Mouse (Mus musculus): ENCODE results near the gene Zmpste24. TPM values are rescaled to one million over a fixed set of nuclear protein-coding genes. Genes with fewer than 3 reads are reported as not detected.

Zmpste24 gene
- polyA plus RNA-seq, 1 experiment = 31.7 TPM

GRCm38 (mm10) chr4:121021911-121022310 is 76.1 kb downstream of the Zmpste24 start:
- Histone ChIP-seq H3K4me1 (ENCODE audit: control insufficient read depth, insufficient read depth, low read length) (no peaks in the 10 kb centered on the region), H3K9ac (ENCODE audit: low read depth, poor library complexity, severe bottlenecking) (no peak overlapping the region), H3K27ac (ENCODE audit: insufficient read depth, low read length) (no peak overlapping the region), H3K36me3 (ENCODE audit: control insufficient read depth, insufficient read depth, low read length, poor library complexity, severe bottlenecking) (no peaks in the 10 kb centered on the region), H3K4me3 (ENCODE audit: low read depth, low read length) (no peak overlapping the region), H3K27me3 (ENCODE audit: control insufficient read depth, insufficient read depth, low read length, poor library complexity, severe bottlenecking) (no peaks in the 10 kb centered on the region), H3K9me3 (replicated peaks; ENCODE audit: control insufficient read depth, insufficient read depth, low read length, poor library complexity, severe bottlenecking) (no peaks in the 10 kb centered on the region)
- TF ChIP-seq CTCF (IDR thresholded peaks at IDR 0.05; ENCODE audit: low read depth, low read length) (no peak), EP300 (IDR thresholded peaks at IDR 0.05; ENCODE audit: insufficient read depth, low read depth, low read length) (no peak), POLR2A (IDR thresholded peaks at IDR 0.05; ENCODE audit: insufficient read depth, low read length) (no peak)

- no peaks in the 10 kb centered on the region for H3K27me3 ChIP-seq (ENCODE audit: control insufficient read depth, insufficient read depth, low read length, poor library complexity, severe bottlenecking)
- H3K9ac ChIP-seq (ENCODE audit: low read depth, poor library complexity, severe bottlenecking) = no peak overlapping the region
- no peaks in the 10 kb centered on the region for H3K4me1 ChIP-seq (ENCODE audit: control insufficient read depth, insufficient read depth, low read length)
- TF ChIP-seq POLR2A (IDR thresholded peaks at IDR 0.05; ENCODE audit: insufficient read depth, low read length) (no peak), EP300 (IDR thresholded peaks at IDR 0.05; ENCODE audit: insufficient read depth, low read depth, low read length) (no peak), CTCF (IDR thresholded peaks at IDR 0.05; ENCODE audit: low read depth, low read length) (no peak)
- H3K27ac ChIP-seq (ENCODE audit: insufficient read depth, low read length) = no peak overlapping the region
- H3K36me3 ChIP-seq (ENCODE audit: control insufficient read depth, insufficient read depth, low read length, poor library complexity, severe bottlenecking) = no peaks in the 10 kb centered on the region
- H3K9me3 ChIP-seq (replicated peaks; ENCODE audit: control insufficient read depth, insufficient read depth, low read length, poor library complexity, severe bottlenecking) = no peaks in the 10 kb centered on the region
- H3K4me3 ChIP-seq (ENCODE audit: low read depth, low read length) = no peak overlapping the region
Measured at GRCm38 (mm10) chr4:121020040-121020790, 77.8 kb downstream of the Zmpste24 start.

GRCm38 (mm10) chr4:121018250-121018649 is 79.8 kb downstream of the Zmpste24 start:
- Histone ChIP-seq H3K36me3 (ENCODE audit: control insufficient read depth, insufficient read depth, low read length, poor library complexity, severe bottlenecking) (no peaks in the 10 kb centered on the region), H3K27me3 (ENCODE audit: control insufficient read depth, insufficient read depth, low read length, poor library complexity, severe bottlenecking) (no peaks in the 10 kb centered on the region), H3K9ac (ENCODE audit: low read depth, poor library complexity, severe bottlenecking) (no peak overlapping the region), H3K4me3 (ENCODE audit: low read depth, low read length) (no peak overlapping the region), H3K27ac (ENCODE audit: insufficient read depth, low read length) (no peak overlapping the region), H3K9me3 (replicated peaks; ENCODE audit: control insufficient read depth, insufficient read depth, low read length, poor library complexity, severe bottlenecking) (no peaks in the 10 kb centered on the region), H3K4me1 (ENCODE audit: control insufficient read depth, insufficient read depth, low read length) (no peaks in the 10 kb centered on the region)
- TF ChIP-seq POLR2A (IDR thresholded peaks at IDR 0.05; ENCODE audit: insufficient read depth, low read length) (no peak), EP300 (IDR thresholded peaks at IDR 0.05; ENCODE audit: insufficient read depth, low read depth, low read length) (no peak), CTCF (IDR thresholded peaks at IDR 0.05; ENCODE audit: low read depth, low read length) (no peak)

GRCm38 (mm10) chr4:121016928-121017657 is 80.9 kb downstream of the Zmpste24 start, which contains the start of gene Smap2:
Gene Smap2, minus strand, starts transcription at chr4:121017247.
- Histone ChIP-seq H3K36me3 (ENCODE audit: control insufficient read depth, insufficient read depth, low read length, poor library complexity, severe bottlenecking) (no peaks in the 10 kb centered on the region), H3K4me1 (ENCODE audit: control insufficient read depth, insufficient read depth, low read length) (no peaks in the 10 kb centered on the region), H3K27ac (ENCODE audit: insufficient read depth, low read length) (0 out of 2 replicates have a peak within 1 kb of the TSS, but pooled peaks have one; percentile 24), H3K9me3 (replicated peaks; ENCODE audit: control insufficient read depth, insufficient read depth, low read length, poor library complexity, severe bottlenecking) (no peaks in the 10 kb centered on the region), H3K27me3 (ENCODE audit: control insufficient read depth, insufficient read depth, low read length, poor library complexity, severe bottlenecking) (no peaks in the 10 kb centered on the region), H3K9ac (ENCODE audit: low read depth, poor library complexity, severe bottlenecking) (peak within 1 kb of the TSS; percentile 89), H3K4me3 (ENCODE audit: low read depth, low read length) (peak within 1 kb of the TSS; percentile 93)
- TF ChIP-seq EP300 (IDR thresholded peaks at IDR 0.05; ENCODE audit: insufficient read depth, low read depth, low read length) (no peak), POLR2A (IDR thresholded peaks at IDR 0.05; ENCODE audit: insufficient read depth, low read length) (peak; percentile 75), CTCF (IDR thresholded peaks at IDR 0.05; ENCODE audit: low read depth, low read length) (peak; percentile 38)

- H3K9me3 ChIP-seq (replicated peaks; ENCODE audit: control insufficient read depth, insufficient read depth, low read length, poor library complexity, severe bottlenecking) = no peaks in the 10 kb centered on the region
- H3K4me3 ChIP-seq (ENCODE audit: low read depth, low read length) = peak overlapping the region; percentile 93
- H3K36me3 ChIP-seq (ENCODE audit: control insufficient read depth, insufficient read depth, low read length, poor library complexity, severe bottlenecking) = no peaks in the 10 kb centered on the region
- TF ChIP-seq POLR2A (IDR thresholded peaks at IDR 0.05; ENCODE audit: insufficient read depth, low read length) (no peak), CTCF (IDR thresholded peaks at IDR 0.05; ENCODE audit: low read depth, low read length) (no peak), EP300 (IDR thresholded peaks at IDR 0.05; ENCODE audit: insufficient read depth, low read depth, low read length) (no peak)
- H3K27me3 ChIP-seq (ENCODE audit: control insufficient read depth, insufficient read depth, low read length, poor library complexity, severe bottlenecking) = no peaks in the 10 kb centered on the region
- H3K27ac ChIP-seq (ENCODE audit: insufficient read depth, low read length) = no peak overlapping the region
- no peaks in the 10 kb centered on the region for H3K4me1 ChIP-seq (ENCODE audit: control insufficient read depth, insufficient read depth, low read length)
- peak overlapping the region; percentile 89 for H3K9ac ChIP-seq (ENCODE audit: low read depth, poor library complexity, severe bottlenecking)
Measured at GRCm38 (mm10) chr4:121016021-121016898, 81.8 kb downstream of the Zmpste24 start.

All from ES-Bruce4 (cell line).